Mouse (Mus musculus) C3H10T1/2 (cell line): ENCODE measurements around the gene Spink8. TPM values are rescaled to one million over a fixed set of nuclear protein-coding genes. Genes with fewer than 3 reads are reported as not detected.

Experiments
- polyA plus RNA-seq, 2 experiments: library from polyadenylated mRNA; unstranded; fragments of >200 nt; fragmentation: generic; extraction: Trizol; gene quantifications; one replicate each; pipeline ENCODE4 v1.2.1; 2012; ENCODE audit warnings: missing spikeins in 2 of 2

The Spink8 gene
- not detected for polyA plus RNA-seq

GRCm38 (mm10) chr9:109811980-109812379 is at the start of gene Spink8:
TSS of gene Spink8 (plus strand) at chr9:109812280.

GRCm38 (mm10) chr9:109790570-109790969 is 21.5 kb upstream of the Spink8 start, which contains the start of gene Fbxw27:
TSS of gene Fbxw27 (minus strand) at chr9:109790670.

DNA sequence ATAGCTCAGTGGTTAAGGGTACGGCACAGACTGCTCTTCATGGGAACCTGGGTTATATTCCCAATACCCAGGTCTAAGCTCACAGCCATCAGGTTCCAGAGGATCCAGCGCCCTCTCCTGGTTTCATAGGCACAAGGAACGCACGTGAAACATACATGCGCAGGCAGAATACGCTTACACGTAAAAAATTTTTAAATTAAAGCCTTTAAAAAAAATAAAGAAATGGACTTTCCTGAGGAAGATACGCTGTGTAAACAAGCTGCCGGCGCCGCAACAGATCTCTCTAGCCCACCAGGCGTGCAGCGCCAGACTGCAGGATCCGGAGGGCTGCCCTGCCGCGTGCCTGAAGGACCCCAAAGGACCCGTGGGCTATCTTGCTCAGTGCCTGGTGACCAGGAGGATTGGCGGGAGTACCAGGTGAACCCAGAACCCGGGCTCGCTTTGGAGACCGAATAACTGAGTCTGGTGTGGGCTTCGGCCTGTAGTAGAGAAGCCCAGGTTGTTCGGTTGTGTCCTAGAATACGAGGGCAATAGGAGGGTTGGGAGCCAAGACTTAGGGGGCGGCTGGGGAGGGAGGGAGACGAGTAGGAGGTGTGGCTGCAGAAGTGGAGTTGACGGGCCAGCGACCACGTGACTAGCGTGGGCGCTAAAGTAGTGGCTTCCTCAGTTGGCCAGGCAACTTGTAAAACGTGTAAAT is 20.5 kb downstream of the Spink8 start, which contains the start of gene Nme6:
Gene Nme6 (plus strand): TSS at position 359 of the 697 bp plus-strand sequence.

GRCm38 (mm10) chr9:109849312-109849758 is 37.3 kb downstream of the Spink8 start, which contains the start of gene Camp:
TSS of gene Camp (minus strand) at chr9:109849617.

DNA sequence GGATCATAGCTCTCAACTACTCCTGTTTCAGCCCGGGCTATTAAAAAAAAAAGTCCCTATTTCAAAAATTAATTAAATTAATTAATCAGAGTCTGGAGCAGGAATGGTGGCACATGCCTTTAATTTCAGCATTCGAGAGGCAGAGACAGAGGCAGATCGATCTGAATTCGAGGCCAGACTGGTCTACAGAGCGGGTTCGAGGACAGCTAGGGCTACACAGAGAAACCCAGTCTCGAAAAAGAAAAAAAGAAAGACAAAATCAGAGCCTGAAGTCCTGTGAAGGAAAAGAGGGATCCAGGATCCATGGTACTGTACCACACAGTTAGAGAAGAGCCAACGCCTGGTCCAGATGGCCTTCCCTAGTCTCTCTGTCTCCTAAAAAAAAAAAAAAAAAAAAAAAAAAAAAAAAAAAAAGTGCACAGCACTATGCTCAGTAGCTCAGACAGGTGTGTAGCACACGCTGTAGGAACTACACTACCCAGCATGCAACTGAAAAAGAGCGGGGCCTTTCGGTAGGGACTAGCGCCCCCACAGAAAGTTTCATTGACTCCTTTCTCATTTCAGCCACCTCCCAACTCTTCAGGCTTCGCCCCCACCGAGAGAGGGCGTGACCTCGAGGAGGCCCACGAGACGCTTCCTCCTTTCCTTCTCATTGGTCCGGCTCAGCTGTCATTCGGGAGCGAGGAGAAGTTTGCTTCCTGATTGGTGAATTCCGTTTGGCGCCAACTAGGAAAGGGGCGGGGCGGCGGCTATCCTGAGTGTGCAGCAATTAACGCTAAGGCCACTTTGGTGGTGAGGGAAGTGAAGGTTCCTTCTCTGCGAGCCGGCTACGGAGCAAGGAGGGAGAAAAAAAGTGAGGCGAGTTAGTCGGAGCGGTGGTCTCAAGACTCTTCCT is 63.0 kb downstream of the Spink8 start, which contains the start of gene Cdc25a:
Gene Cdc25a (plus strand): TSS at position 783 of the 895 bp plus-strand sequence.

Other genes starting within 250 kb of the Spink8 start
- gene Fbxw15, start 244.0 kb upstream of the Spink8 start, polyA plus RNA-seq: not detected
- gene Fbxw24, start 186.2 kb upstream of the Spink8 start, polyA plus RNA-seq: not detected
- gene Fbxw25, start 147.6 kb upstream of the Spink8 start, polyA plus RNA-seq: not detected
- gene Fbxw18, start 109.6 kb upstream of the Spink8 start, polyA plus RNA-seq: not detected
- not detected for gene Fbxw26, start 66.2 kb upstream of the Spink8 start, polyA plus RNA-seq
- not detected for gene Fbxw27, start 21.6 kb upstream of the Spink8 start, polyA plus RNA-seq
- gene Nme6, start 20.5 kb downstream of the Spink8 start, polyA plus RNA-seq: 10 to 100 TPM; 21.9 to 65.7 TPM
- gene Camp, start 37.3 kb downstream of the Spink8 start, polyA plus RNA-seq: under 1 TPM in 1 of 2 experiments, not detected in 1; 0.13 TPM
- gene Cdc25a, start 63.3 kb downstream of the Spink8 start, polyA plus RNA-seq: 1 to 10 TPM; 4.0 to 5.6 TPM
- gene Map4, start 119.2 kb downstream of the Spink8 start, polyA plus RNA-seq: 100 to 1,000 TPM in 1 of 2 experiments, 10 to 100 TPM in 1; 32.4 to 113 TPM